Mouse (Mus musculus) CH12.LX (cell line): ENCODE data around the gene Clpp. TPM values are rescaled to one million over a fixed set of nuclear protein-coding genes. Genes with fewer than 3 reads are reported as not detected.

Experiments used
- DNase-seq: peaks from one replicate; pipeline ENCODE4 v3.0.0-alpha.2; 2013; ENCODE audit errors: extremely low read depth
- H3K27ac ChIP-seq: 2 replicates; pipeline ENCODE4 v1.5.1; 2012; ENCODE audit warnings: low read depth, mild to moderate bottlenecking, control low read depth, moderate library complexity; ENCODE audit not compliant: insufficient read depth
- H3K27me3 ChIP-seq: replicated peaks from 2 replicates; pipeline ENCODE3; 2012; ENCODE audit warnings: inconsistent platforms
- H3K36me3 ChIP-seq, 2 experiments: replicated peaks in 1 of 2; 2 replicates each; pipeline versions ENCODE3 to v1.6.1; 2012; ENCODE audit warnings: inconsistent platforms in 1 of 2, low read length in 1 of 2, mild to moderate bottlenecking in 1 of 2, mixed read lengths in 1 of 2, moderate library complexity in 1 of 2; ENCODE audit not compliant: control insufficient read depth in 1 of 2, insufficient read depth in 1 of 2
- H3K4me1 ChIP-seq, 2 experiments: 2 replicates each; pipeline ENCODE4 v1.6.1; 2012; ENCODE audit warnings: inconsistent platforms in 1 of 2, moderate library complexity in 1 of 2; ENCODE audit not compliant: insufficient read depth in 2 of 2, control insufficient read depth in 1 of 2
- H3K4me2 ChIP-seq: 2 replicates; pipeline ENCODE4 v1.6.1; 2012; ENCODE audit warnings: low read depth, mild to moderate bottlenecking, control low read depth; ENCODE audit not compliant: poor library complexity, insufficient read depth, severe bottlenecking
- H3K4me3 ChIP-seq, 3 experiments: fragments of 150-350 bp in 1 of 3; sonication (generic) in 1 of 3; replicated peaks in 1 of 3; 2 replicates each; pipeline versions ENCODE3 to v1.5.1; 2011 to 2012; ENCODE audit warnings: low read depth in 2 of 3, low read length in 2 of 3, mild to moderate bottlenecking in 2 of 3, moderate library complexity in 2 of 3, control low read depth in 1 of 3, improper control_type of control experiment in 1 of 3, inconsistent platforms in 1 of 3, mixed read lengths in 1 of 3; ENCODE audit not compliant: poor library complexity in 1 of 3
- H3K79me2 ChIP-seq: replicated peaks from 2 replicates; pipeline ENCODE4 v1.6.1; 2012; ENCODE audit warnings: mild to moderate bottlenecking, moderate library complexity; ENCODE audit not compliant: control insufficient read depth, poor library complexity, insufficient read depth, severe bottlenecking; ENCODE audit errors: extremely low read depth
- H3K9ac ChIP-seq: 2 replicates; pipeline ENCODE4 v1.6.1; 2012; ENCODE audit warnings: low read depth, mild to moderate bottlenecking, control low read depth, moderate library complexity; ENCODE audit not compliant: insufficient read depth
- H3K9me3 ChIP-seq: replicated peaks from 2 replicates; pipeline ENCODE3; 2012; ENCODE audit warnings: low read length, inconsistent platforms, mixed read lengths
- CHD2 ChIP-seq: IDR thresholded peaks from 2 replicates; pipeline ENCODE4 v1.6.1; 2011; ENCODE audit warnings: low read length, improper control_type of control experiment
- CTCF ChIP-seq, 2 experiments: IDR thresholded peaks in 1 of 2; conservative IDR thresholded peaks in 1 of 2; 2 replicates each; pipeline ENCODE4 v1.5.1; 2011 to 2012; ENCODE audit warnings: low read depth in 2 of 2, low read length in 2 of 2, improper control_type of control experiment in 1 of 2, inconsistent platforms in 1 of 2, mild to moderate bottlenecking in 1 of 2, moderate library complexity in 1 of 2
- ELF1 ChIP-seq: IDR thresholded peaks from 2 replicates; pipeline ENCODE4 v1.6.1; 2014; ENCODE audit warnings: low read depth, mild to moderate bottlenecking, inconsistent platforms, low read length, improper control_type of control experiment
- EP300 ChIP-seq: IDR thresholded peaks from 2 replicates; pipeline ENCODE4 v1.6.1; 2011; ENCODE audit warnings: low read length, improper control_type of control experiment
- ETS1 ChIP-seq: conservative IDR thresholded peaks from 2 replicates; pipeline ENCODE4 v1.6.1; 2012; ENCODE audit warnings: low read depth, mild to moderate bottlenecking, inconsistent platforms, low read length, improper control_type of control experiment, moderate library complexity
- GABPA ChIP-seq: IDR thresholded peaks from 2 replicates; pipeline ENCODE4 v1.6.1; 2012; ENCODE audit warnings: low read depth, low read length, improper control_type of control experiment, inconsistent platforms; ENCODE audit not compliant: insufficient replicate concordance
- HCFC1 ChIP-seq: IDR thresholded peaks from 2 replicates; pipeline ENCODE4 v1.6.1; 2012; ENCODE audit warnings: low read depth, mild to moderate bottlenecking, inconsistent platforms, low read length, improper control_type of control experiment
- JUN ChIP-seq: IDR thresholded peaks from 2 replicates; pipeline ENCODE4 v1.6.1; 2011; ENCODE audit warnings: low read depth, mild to moderate bottlenecking, low read length, improper control_type of control experiment, moderate library complexity; ENCODE audit not compliant: insufficient read depth
- MAFK ChIP-seq: IDR thresholded peaks from 2 replicates; pipeline ENCODE4 v1.6.1; 2011; ENCODE audit warnings: low read length, improper control_type of control experiment; ENCODE audit not compliant: insufficient replicate concordance
- MAX ChIP-seq: IDR thresholded peaks from 2 replicates; pipeline ENCODE4 v1.6.1; 2011; ENCODE audit warnings: low read length, improper control_type of control experiment
- MEF2A ChIP-seq: IDR thresholded peaks from 2 replicates; pipeline ENCODE4 v1.6.1; 2014; ENCODE audit warnings: low read depth, mild to moderate bottlenecking, inconsistent platforms, low read length, improper control_type of control experiment, borderline replicate concordance
- MXI1 ChIP-seq: IDR thresholded peaks from 2 replicates; pipeline ENCODE4 v1.6.1; 2011; ENCODE audit warnings: mild to moderate bottlenecking, low read depth, low read length, improper control_type of control experiment
- NELFE ChIP-seq: IDR thresholded peaks from 2 replicates; pipeline ENCODE4 v1.6.1; 2011; ENCODE audit warnings: low read depth, low read length, improper control_type of control experiment
- NRF1 ChIP-seq: IDR thresholded peaks from 2 replicates; pipeline ENCODE4 v1.6.1; 2014; ENCODE audit warnings: low read depth, mild to moderate bottlenecking, inconsistent platforms, low read length, improper control_type of control experiment, moderate library complexity
- POLR2A ChIP-seq: IDR thresholded peaks from 2 replicates; pipeline ENCODE4 v1.6.1; 2011; ENCODE audit warnings: low read depth, mild to moderate bottlenecking, improper control_type of control experiment, low read length
- POLR2AphosphoS2 ChIP-seq: IDR thresholded peaks from 2 replicates; pipeline ENCODE4 v1.6.1; 2011; ENCODE audit warnings: low read depth, low read length, improper control_type of control experiment
- RAD21 ChIP-seq: IDR thresholded peaks from 2 replicates; pipeline ENCODE4 v1.6.1; 2011; ENCODE audit warnings: low read depth, mild to moderate bottlenecking, low read length, improper control_type of control experiment, moderate library complexity
- SMC3 ChIP-seq: IDR thresholded peaks from 2 replicates; pipeline ENCODE4 v1.6.1; 2011; ENCODE audit warnings: low read depth, low read length, improper control_type of control experiment
- TBP ChIP-seq: conservative IDR thresholded peaks from 2 replicates; pipeline ENCODE4 v1.6.1; 2011; ENCODE audit warnings: low read depth, low read length, improper control_type of control experiment
- UBTF ChIP-seq: IDR thresholded peaks from 2 replicates; pipeline ENCODE4 v1.6.1; 2012; ENCODE audit warnings: low read depth, mild to moderate bottlenecking, inconsistent platforms, low read length, improper control_type of control experiment, moderate library complexity
- USF1 ChIP-seq: IDR thresholded peaks from 2 replicates; pipeline ENCODE4 v1.6.1; 2014; ENCODE audit warnings: low read depth, mild to moderate bottlenecking, inconsistent platforms, low read length, improper control_type of control experiment
- ZMIZ1 ChIP-seq: IDR thresholded peaks from 2 replicates; pipeline ENCODE4 v1.6.1; 2012; ENCODE audit warnings: low read depth, mild to moderate bottlenecking, inconsistent platforms, low read length, improper control_type of control experiment
- dilution Hi-C: fragments of 300-500 bp; cut with MboI; formaldehyde crosslinking; loops from 2 replicates; pipeline ENCODE4 v1.14.3; 2020; ENCODE audit warnings: low sequenced_read_pairs; ENCODE audit not compliant: extremely low pct_unique_long_range_greater_than_20kb, extremely low pct_ligation_motif_present
- in situ Hi-C: fragments of 300-500 bp; cut with MboI; formaldehyde crosslinking; loops from 3 replicates; pipeline ENCODE4 v1.14.3; 2019; ENCODE audit warnings: low sequenced_read_pairs, low pct_ligation_motif_present, low pct_unique_long_range_greater_than_20kb, mixed read lengths
- polyA plus RNA-seq: library from polyadenylated mRNA; unstranded; fragments of >175 nt; gene quantifications from 2 replicates; pipeline ENCODE4 v1.2.1, GENCODE M21; 2012; ENCODE audit warnings: low read depth; ENCODE audit not compliant: insufficient read length
- total RNA-seq, 2 experiments: library from RNA; depleted of rRNA; stranded (reverse); fragments of 300-350 nt in 1 of 2; fragments of >200 nt in 1 of 2; gene quantifications; 2 replicates each; pipeline ENCODE4 v1.2.3; 2012 to 2014

Gene Clpp
- total and polyA plus RNA-seq, 3 experiments: 114 to 166 (median 117) TPM

DNA sequence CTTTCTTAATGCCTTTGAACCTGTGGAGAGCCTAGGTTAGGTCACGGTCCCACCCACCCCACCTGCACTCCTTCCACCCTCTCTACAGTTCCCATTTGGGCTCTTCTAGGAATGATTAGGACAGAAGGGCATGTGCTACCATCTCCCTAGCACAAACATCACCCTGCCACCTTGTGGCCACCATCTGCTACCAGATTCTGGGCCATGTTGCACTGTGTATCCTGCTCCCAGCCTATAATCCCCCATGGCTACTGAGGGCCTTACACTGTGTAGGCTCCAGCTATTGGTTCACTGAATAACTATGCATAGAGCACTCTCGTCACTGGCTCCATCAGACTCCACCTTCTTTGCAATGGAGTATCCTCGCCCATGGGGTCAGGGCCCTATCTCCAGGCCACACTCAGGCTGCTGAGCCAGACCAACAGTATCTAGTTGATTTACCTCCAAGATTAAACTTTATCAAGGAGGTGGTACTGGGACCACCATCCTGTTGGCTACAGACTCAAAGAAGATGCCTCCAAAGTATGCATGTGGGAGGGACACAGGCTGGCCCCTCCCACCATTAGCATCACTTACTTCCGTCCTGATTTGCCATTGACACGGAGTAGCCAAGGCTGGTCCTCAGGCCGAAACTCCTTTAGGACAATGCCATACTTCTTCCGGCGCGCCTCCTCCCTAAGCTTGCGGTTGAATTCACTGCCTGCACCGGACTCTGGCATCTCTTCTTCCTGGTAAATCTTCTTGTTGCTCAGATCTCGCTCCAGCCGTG lies 17.2 kb downstream of the Clpp start:
- DNase-seq: no peak
- Histone ChIP-seq H3K27ac (no peak overlapping the region), H3K4me2 (no peak overlapping the region), H3K27me3 (no peaks in the 10 kb centered on the region), H3K9me3 (no peaks in the 10 kb centered on the region), H3K4me1 (peaks cover 3 to 13% of the 10 kb centered on the region in 2 experiments), H3K4me3 (no peak overlapping the region), H3K36me3 (peaks cover 64 to 70% of the 10 kb centered on the region in 2 experiments), H3K79me2 (peaks cover 16% of the 10 kb centered on the region), H3K9ac (no peak overlapping the region)
- dilution Hi-C loops: no loop called here
- in situ Hi-C loops: no loop called here
- TF ChIP-seq JUN (no peak), CTCF (conservative IDR thresholded peaks at IDR 0.05 in 1 of 2, IDR thresholded peaks at IDR 0.05 in 1 of 2; ENCODE audit: low read depth in 2 of 2, low read length in 2 of 2) (peak in 1 of 2 experiments; percentile 48; a peak in 2 of 4 replicates), RAD21 (peak; percentile 7), SMC3 (peak; percentile 46)

DNA sequence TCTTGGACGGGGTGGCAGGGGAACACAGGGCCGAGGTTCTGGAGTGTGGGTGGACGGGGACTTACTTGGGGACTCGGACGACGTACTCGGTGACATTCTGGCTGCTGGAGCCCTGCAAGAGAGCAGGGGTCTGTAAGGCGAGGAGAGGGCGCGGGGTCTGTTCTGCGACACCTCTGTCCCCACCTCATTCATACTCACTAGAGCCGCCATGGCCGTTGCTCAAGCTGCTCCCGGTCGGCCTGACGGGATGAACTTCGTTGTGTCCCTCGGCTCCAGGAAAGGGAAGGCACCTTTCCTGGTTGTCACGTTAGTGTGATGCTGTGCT lies 20.8 kb downstream of the Clpp start:
- in situ Hi-C loops: no loop called here
- Histone ChIP-seq H3K27ac (peak overlapping the region; percentile 36), H3K9me3 (no peaks in the 10 kb centered on the region), H3K9ac (peak overlapping the region; percentile 76), H3K4me2 (peak overlapping the region; percentile 92; the same call in 1 of the 2 replicates), H3K4me1 (peaks cover 7 to 18% of the 10 kb centered on the region in 2 experiments), H3K4me3 (peak overlapping the region; percentile 66 to 81 (median 73)), H3K79me2 (peaks cover 16% of the 10 kb centered on the region), H3K36me3 (peaks cover 31 to 37% of the 10 kb centered on the region in 2 experiments), H3K27me3 (no peaks in the 10 kb centered on the region)
- TF ChIP-seq TBP: no peak
- no peak for DNase-seq
- dilution Hi-C loops: no loop called here

DNA sequence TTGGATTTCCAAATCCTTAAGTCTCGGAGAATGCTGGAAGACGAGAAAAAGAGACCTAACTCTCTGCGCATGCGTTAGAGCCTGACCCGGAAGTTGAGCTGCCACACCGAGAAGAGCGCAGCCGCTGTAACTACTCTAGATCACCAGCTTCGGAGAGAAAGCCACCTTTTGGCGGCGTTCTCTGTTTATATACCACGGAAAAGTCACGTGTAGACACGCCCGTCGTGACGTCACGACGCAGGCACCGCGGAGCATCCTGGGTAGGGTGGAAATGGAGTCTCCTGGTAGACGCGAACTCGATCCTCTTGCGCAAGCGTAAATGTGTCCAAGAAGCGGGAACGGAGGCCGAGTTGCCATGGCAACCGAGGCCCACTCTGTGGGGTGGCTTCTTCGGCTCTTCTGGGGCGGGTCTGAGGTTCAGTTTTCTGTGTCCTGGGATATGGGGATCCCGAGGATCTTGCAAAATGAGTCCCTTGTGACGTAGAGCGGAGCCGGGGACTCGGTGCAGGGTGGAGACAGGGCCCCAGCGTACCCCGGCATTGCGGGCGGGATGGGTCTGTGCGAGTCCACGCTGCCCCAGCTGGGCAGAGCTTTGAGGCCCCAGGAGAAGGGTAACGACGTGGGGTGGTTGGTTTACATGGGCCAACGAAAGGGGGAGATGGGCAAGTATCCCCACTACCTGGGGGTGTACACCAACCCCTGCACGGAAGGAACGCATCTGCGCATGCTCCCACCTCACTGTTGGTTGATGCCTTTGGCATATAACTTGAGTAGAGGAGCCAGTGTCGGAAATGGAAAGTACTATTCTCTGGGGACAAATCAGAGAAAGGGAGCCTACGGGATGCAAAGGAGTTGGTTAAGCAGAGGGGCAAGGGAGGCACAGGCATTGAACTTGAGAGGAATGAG lies 21.4 kb downstream of the Clpp start, which contains the start of the genes Gtf2f1 and Gm17949:
Gene Gtf2f1 (minus strand): TSS at position 53 of the 906 bp plus-strand sequence.
Gene Gm17949 (plus strand): TSS at position 234 of the 906 bp plus-strand sequence.
- peak within 1 kb of the TSS; percentile 75 for H3K27ac ChIP-seq
- in situ Hi-C loops (no loop called here), dilution Hi-C loops (no loop called here)
- DNase-seq: peak; percentile 99
- H3K36me3 ChIP-seq: peaks cover 25 to 31% of the 10 kb centered on the region in 2 experiments
- H3K4me1 ChIP-seq: peaks cover 7 to 22% of the 10 kb centered on the region in 2 experiments
- no peaks in the 10 kb centered on the region for H3K9me3 ChIP-seq
- H3K4me3 ChIP-seq: peak within 1 kb of the TSS; percentile 66 to 83 (median 73)
- no peaks in the 10 kb centered on the region for H3K27me3 ChIP-seq
- peaks cover 16% of the 10 kb centered on the region for H3K79me2 ChIP-seq
- peak within 1 kb of the TSS; percentile 76 for H3K9ac ChIP-seq
- H3K4me2 ChIP-seq: peak within 1 kb of the TSS; percentile 92
- TF ChIP-seq HCFC1 (peak; percentile 89), ETS1 (peak; percentile 62), MAFK (no peak), GABPA (no peak; the same call in 1 of the 2 replicates), RAD21 (no peak), MAX (peak; percentile 99), CHD2 (peak; percentile 63; the same call in 1 of the 2 replicates), EP300 (no peak), MEF2A (peak; percentile 86), ZMIZ1 (peak; percentile 98), UBTF (no peak), POLR2AphosphoS2 (peak; percentile 98), CTCF (conservative IDR thresholded peaks at IDR 0.05 in 1 of 2, IDR thresholded peaks at IDR 0.05 in 1 of 2; ENCODE audit: low read depth in 2 of 2, low read length in 2 of 2) (peak in 1 of 2 experiments; percentile 32; a peak in 2 of 4 replicates), USF1 (peak; percentile 100), MXI1 (peak; percentile 97), POLR2A (peak; percentile 100), ELF1 (peak; percentile 100), NELFE (peak; percentile 99), NRF1 (peak; percentile 94)
